ENCODE assay signal across 19 mouse cellular contexts in the genomic region with DNA sequence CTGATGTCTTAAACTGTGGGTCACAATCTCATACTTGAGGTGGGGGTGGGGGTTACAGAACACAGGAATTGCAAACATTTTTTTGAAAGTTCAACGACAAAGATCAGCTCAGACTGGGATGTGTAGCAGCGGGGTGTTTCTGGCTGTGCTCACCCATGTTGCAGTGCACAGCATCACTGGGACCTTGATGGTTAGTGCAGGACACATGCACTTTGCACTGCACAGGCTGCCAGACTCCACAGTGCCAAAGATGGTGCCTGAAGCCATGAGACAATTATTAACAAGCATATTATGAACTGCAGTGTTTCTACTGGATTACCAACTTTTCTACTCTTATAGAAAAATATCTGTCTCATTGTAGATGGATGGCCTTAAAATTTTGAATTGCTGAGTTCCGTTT.
"Had no signal": no experiment of that assay in that cellular context is flagged by ENCODE, and none has a peak within 500 bp of the region (broad histone marks: within the 10 kb centered on the region; RNA-seq: fewer than 3 reads in every experiment).

No protein-coding gene starts in this region.

- H3K9me3 ChIP-seq: limb, embryonic 15.5 days; lung, embryonic 15.5 days; megakaryocyte, embryonic 14.5 days; midbrain, embryonic 10.5 days; midbrain, embryonic 13.5 days; neural tube, embryonic 13.5 days had no signal

- H3K36me3 ChIP-seq: lung, embryonic 15.5 days; midbrain, embryonic 10.5 days; midbrain, embryonic 13.5 days; neural tube, embryonic 13.5 days had no signal

- H3K4me1 ChIP-seq: limb, embryonic 12.5 days; limb, embryonic 15.5 days; lung, embryonic 15.5 days; megakaryocyte, embryonic 14.5 days; midbrain, embryonic 10.5 days; midbrain, embryonic 13.5 days; neural tube, embryonic 13.5 days had no signal

- H3K27ac ChIP-seq: hindbrain, postnatal 0 days; kidney, postnatal 0 days; limb, embryonic 12.5 days; limb, embryonic 15.5 days; liver, embryonic 14.5 days; lung, embryonic 15.5 days; midbrain, embryonic 10.5 days; midbrain, embryonic 13.5 days; neural tube, embryonic 13.5 days had no signal

- H3K4me2 ChIP-seq: limb, embryonic 12.5 days; limb, embryonic 15.5 days; lung, embryonic 15.5 days; midbrain, embryonic 13.5 days; neural tube, embryonic 13.5 days had no signal

- H3K9ac ChIP-seq: limb, embryonic 12.5 days; limb, embryonic 15.5 days; liver, embryonic 14.5 days; lung, embryonic 15.5 days; midbrain, embryonic 13.5 days; neural tube, embryonic 13.5 days had no signal

- DNase-seq: left cerebral cortex, postnatal 4 days; lung, adult 18-20 months; lung, postnatal 10 days; lung, postnatal 36 days; thymus, adult 18-20 months; thymus, postnatal 36 days had no signal

- H3K4me3 ChIP-seq: limb, embryonic 12.5 days; limb, embryonic 15.5 days; lung, embryonic 15.5 days; megakaryocyte, embryonic 14.5 days; midbrain, embryonic 10.5 days; midbrain, embryonic 13.5 days; myocyte; neural tube, embryonic 13.5 days had no signal

- H3K27me3 ChIP-seq: limb, embryonic 12.5 days; limb, embryonic 15.5 days; lung, embryonic 15.5 days; megakaryocyte, embryonic 14.5 days; midbrain, embryonic 13.5 days; neural tube, embryonic 13.5 days had no signal

- ATAC-seq: hindbrain, postnatal 0 days; inflammation-experienced regulatory T-cells, adult 6 months; midbrain, embryonic 13.5 days; midbrain, embryonic 16.5 days had no signal
